Mouse (Mus musculus) brain, embryonic 18.5 days (tissue): ENCODE data around the gene Ptch1.

ENCODE experiments used
- DNase-seq: peaks from one replicate; pipeline ENCODE4 v3.0.0-alpha.2; 2012; ENCODE audit warnings: low read depth, low spot score

The Ptch1 gene

DNA sequence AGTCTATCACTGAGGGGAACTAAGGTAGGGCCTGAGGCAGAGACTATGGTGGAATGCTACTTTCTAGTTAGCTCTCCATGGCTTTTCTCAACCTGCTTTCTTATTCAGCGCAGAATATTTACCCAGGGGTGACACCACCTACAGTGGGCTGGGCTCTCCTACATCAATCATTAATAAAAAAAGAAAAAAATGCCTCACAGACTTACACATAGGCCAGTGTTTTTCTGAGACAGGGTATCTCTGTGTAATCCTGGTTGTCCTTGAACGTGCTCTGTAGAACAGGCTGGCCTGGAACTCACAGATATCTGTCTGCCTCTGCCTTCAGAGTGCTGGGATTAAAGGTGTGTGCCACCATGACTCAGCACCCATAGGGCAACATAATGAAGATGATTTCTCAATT lies 73.9 kb downstream of the Ptch1 start:
- no peak for DNase-seq

DNA sequence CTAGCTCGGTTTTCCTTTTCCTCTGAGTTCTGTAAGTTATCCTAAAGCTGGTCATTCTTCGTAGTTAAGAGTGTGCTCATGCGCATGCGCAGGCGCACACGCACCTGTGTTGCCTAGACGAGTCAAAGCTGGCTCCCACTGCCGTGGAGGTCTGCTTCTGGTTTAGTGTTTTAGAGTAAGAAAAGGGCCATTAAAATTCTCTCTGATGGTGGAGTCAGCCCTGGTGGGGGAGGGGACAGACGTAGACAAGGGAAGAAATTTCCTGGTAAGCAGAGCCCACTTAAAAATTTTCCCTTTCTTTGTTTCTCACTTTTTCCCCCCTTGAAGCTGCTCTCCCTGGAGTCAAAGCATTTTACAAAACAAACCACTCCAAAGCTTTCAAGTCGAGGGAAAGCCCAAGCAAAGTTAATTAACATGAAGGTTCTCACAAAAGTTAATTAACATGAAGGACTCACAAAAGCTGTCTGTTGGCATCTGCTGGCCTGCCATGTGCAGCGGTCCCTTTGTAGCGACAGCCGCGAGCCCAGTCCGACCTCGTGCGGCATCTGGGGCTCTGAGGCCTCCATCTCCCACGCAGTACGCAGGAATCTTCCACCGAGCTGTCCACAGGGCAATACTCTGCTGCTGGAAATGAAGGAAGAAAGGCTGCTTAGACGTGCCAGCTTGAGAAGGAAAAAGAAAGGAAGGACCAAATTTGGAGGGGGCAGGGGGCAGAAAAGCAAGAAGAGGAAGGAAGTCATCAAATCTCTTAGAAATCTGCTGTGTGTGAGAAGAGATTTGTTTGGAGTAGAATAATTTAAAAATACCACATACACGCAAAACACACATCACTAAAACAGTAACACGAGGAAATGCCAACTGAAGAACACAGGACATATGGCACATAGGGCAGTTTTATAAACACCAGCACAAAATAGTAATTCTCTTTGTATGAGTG lies 76.5 kb downstream of the Ptch1 start, which contains the start of gene Fancc:
Gene Fancc (minus strand): TSS at position 633 of the 937 bp plus-strand sequence.
- no peak for DNase-seq

DNA sequence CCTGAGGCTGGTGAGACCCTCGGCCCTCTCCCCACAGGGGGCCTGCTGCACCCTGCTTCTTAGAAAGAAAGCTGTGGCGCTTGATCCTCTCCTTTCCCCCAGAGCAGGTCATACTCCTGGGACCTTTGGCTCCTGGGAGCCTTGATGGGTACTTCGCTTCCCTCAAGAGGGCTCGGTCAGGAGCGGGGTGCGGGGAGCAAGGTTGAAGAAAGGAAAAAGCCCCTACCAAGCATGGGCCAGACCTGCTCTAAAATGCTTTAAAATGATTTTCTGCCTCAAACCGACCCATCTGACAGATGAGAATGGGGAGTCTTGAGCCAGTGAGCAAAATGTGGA lies 85.7 kb downstream of the Ptch1 start:
- DNase-seq, result no peak

DNA sequence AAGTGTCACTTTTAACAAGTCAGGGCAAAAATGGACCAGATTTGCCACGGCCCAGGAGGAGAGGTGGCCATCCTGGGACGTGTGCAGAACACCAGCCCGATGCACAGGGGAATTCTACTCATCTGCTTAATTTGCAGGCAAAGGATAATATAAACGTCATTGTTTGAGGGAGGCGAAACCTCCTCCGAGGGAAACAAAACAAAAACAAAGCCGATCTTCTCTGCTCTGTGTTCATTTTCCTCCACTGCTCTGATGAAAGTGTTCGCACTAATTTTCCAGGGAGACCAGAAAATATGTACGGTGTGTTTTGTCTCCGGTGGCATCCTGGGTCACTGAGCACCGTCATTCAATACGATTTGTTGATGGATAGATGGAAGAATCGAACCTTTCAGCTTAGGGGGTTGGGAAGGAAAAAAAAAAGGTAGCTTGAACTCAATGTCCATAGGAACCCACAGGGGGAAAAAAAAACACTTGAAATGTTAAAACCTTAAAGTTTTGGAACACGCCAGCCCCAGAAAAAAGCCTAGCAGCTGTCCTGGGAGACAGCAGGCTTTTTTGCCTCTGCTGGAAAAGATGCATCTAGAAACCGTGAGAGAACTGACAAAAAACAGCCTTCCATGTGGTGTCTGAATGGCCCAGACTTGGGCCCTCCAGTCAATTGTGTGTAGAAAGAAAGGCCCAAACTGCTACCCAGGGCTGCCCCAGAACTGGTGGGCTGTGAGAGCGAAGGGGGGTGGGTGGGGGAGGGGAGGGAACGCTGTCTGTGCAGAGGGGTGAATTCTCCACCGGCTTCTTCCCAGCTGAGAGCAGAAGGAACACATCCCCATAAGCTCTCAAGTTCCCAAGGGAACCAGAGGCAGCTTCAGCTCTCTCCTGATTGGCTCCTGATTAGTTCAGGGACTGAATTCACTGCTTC lies 86.3 kb downstream of the Ptch1 start:
- DNase-seq, result no peak

DNA sequence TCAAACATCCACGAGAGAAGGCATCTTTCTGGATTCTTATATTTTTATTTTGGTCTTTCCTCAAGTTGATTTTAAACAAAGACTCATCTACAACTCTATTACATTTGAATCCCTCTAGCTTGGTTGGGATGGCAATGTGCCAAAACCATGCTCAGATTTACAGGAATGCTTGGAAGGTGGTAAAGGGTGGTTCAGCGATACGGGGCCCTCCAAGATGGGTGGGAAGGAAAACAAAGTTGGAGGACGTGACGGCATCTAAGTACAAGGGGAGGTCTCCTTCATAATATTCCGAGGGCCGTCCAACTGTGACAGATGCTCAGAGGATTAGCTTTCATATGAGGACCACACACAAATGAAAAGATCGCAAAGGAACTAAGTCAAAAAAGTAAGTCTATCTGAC lies 98.0 kb downstream of the Ptch1 start:
- no peak for DNase-seq
